26 mouse cellular contexts compared by ENCODE assay signal in the genomic region with DNA sequence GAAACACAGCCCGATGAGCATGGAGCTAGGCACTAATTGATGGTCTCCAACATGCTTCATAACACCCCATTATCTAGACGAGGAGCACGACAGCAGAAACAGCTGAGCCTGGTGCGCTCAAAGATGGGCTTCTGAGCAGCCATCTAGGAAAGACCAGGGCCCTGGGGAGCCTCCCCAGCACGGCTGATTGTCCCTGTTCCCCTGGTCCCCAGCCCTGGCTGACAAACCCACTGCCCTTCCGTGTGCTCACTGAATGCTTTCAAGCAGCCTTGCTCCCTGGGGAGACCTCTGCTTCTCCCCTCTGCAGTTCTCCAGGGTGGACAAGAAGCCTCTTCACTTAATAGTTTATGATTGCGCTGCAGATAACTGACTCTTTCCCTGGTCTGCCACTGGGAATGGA. TPM values are rescaled to one million over a fixed set of nuclear protein-coding genes. Genes with fewer than 3 reads are reported as not detected.
DNase-seq lines count a peak whose midpoint lies in the region; ATAC-seq and TF ChIP-seq lines count a peak whose summit lies in the region.
"Had no signal": no experiment of that assay in that cellular context is flagged by ENCODE, and none has a peak within 500 bp of the region (broad histone marks: within the 10 kb centered on the region; RNA-seq: fewer than 3 reads in every experiment).

No protein-coding gene starts in this region.

- DNase-seq in liver, embryonic 11.5 days (ENCODE audit: low spot score) = no peak
- DNase-seq in liver (no peak), MN1 (ENCODE audit: low spot score) (peak; percentile 49)
- peak; percentile 26 for DNase-seq in embryonic facial prominence, embryonic 14.5 days (ENCODE audit: low spot score)
- DNase-seq in right cerebral cortex, postnatal 4 days = no peak
- DNase-seq: adrenal gland, adult 8-10 months; B cell, adult 2 months; cerebellum, adult 2 months; cerebellum, postnatal 25 days; gastrocnemius, postnatal 25 days; heart, adult 18-20 months; heart, postnatal 4 days; kidney, adult 9 months; kidney, postnatal 10 days; lung, postnatal 4 days had no signal

- no peaks in the 10 kb centered on the region for H3K36me3 ChIP-seq in liver, embryonic 11.5 days (ENCODE audit: control insufficient read depth, insufficient read depth, low read length)
- no peaks in the 10 kb centered on the region for H3K36me3 ChIP-seq in embryonic facial prominence, embryonic 14.5 days (ENCODE audit: control insufficient read depth, insufficient read depth, low read length)
- H3K36me3 ChIP-seq: forebrain, embryonic 15.5 days; heart, embryonic 12.5 days; hindbrain, embryonic 15.5 days; midbrain, embryonic 12.5 days had no signal

- no peak overlapping the region for H3K4me2 ChIP-seq in liver, embryonic 11.5 days
- no peak overlapping the region for H3K4me2 ChIP-seq in embryonic facial prominence, embryonic 14.5 days (ENCODE audit: low read depth, low read length)
- H3K4me2 ChIP-seq: forebrain, embryonic 15.5 days; heart, embryonic 12.5 days; hindbrain, embryonic 15.5 days; midbrain, embryonic 12.5 days had no signal

- no peaks in the 10 kb centered on the region for H3K9me3 ChIP-seq in liver, embryonic 11.5 days (ENCODE audit: control insufficient read depth, low read length)
- no peaks in the 10 kb centered on the region for H3K9me3 ChIP-seq in embryonic facial prominence, embryonic 14.5 days (ENCODE audit: control insufficient read depth, low read length)
- H3K9me3 ChIP-seq: forebrain, embryonic 15.5 days; heart, embryonic 12.5 days; hindbrain, embryonic 15.5 days; megakaryocyte, embryonic 14.5 days; midbrain, embryonic 12.5 days had no signal

- no peak overlapping the region for H3K4me3 ChIP-seq in liver, embryonic 11.5 days (ENCODE audit: low read depth, low read length)
- no peak overlapping the region for H3K4me3 ChIP-seq in embryonic facial prominence, embryonic 14.5 days (ENCODE audit: low read depth, low read length)
- H3K4me3 ChIP-seq in olfactory bulb, adult 2 months (ENCODE audit: insufficient read depth, low read depth, low read length) = no peak overlapping the region
- H3K4me3 ChIP-seq: forebrain, embryonic 15.5 days; heart, embryonic 12.5 days; hindbrain, embryonic 15.5 days; megakaryocyte, embryonic 14.5 days; midbrain, embryonic 12.5 days; myocyte had no signal

- H3K27me3 ChIP-seq in liver, embryonic 11.5 days (replicated peaks; ENCODE audit: control insufficient read depth, insufficient read depth, low read length) = no peaks in the 10 kb centered on the region
- no peaks in the 10 kb centered on the region for H3K27me3 ChIP-seq in embryonic facial prominence, embryonic 14.5 days (replicated peaks; ENCODE audit: control insufficient read depth, insufficient read depth, low read length)
- H3K27me3 ChIP-seq: forebrain, embryonic 15.5 days; hindbrain, embryonic 15.5 days; midbrain, embryonic 12.5 days had no signal

- peaks cover 49% of the 10 kb centered on the region for H3K4me1 ChIP-seq in liver, embryonic 11.5 days (replicated peaks; ENCODE audit: control insufficient read depth, insufficient read depth, low read length)
- H3K4me1 ChIP-seq in embryonic facial prominence, embryonic 14.5 days (ENCODE audit: control insufficient read depth, insufficient read depth, low read length) = no peaks in the 10 kb centered on the region; the same call in 1 of the 2 replicates
- peaks cover 13% of the 10 kb centered on the region for H3K4me1 ChIP-seq in olfactory bulb, adult 2 months (ENCODE audit: control insufficient read depth, insufficient read depth, low read length)
- H3K4me1 ChIP-seq: forebrain, embryonic 15.5 days had no signal

- no peak for ATAC-seq in liver, embryonic 11.5 days (replicated peaks; ENCODE audit: low FRiP score)
- no peak for ATAC-seq in embryonic facial prominence, embryonic 14.5 days (ENCODE audit: low read depth)
- ATAC-seq: forebrain, embryonic 15.5 days; intestine, postnatal 0 days had no signal

- TF ChIP-seq POLR2A in olfactory bulb, adult 2 months (IDR thresholded peaks at IDR 0.05; ENCODE audit: insufficient read depth, low read depth, low read length) = no peak

- TF ChIP-seq CTCF in olfactory bulb, adult 2 months (IDR thresholded peaks at IDR 0.05; ENCODE audit: insufficient read depth, low read depth, low read length) = no peak

- WGBS in liver, embryonic 11.5 days = 56% methylated on average over 7 of the region's 7 CpGs
- WGBS in embryonic facial prominence, embryonic 14.5 days = 72% methylated on average over 7 of the region's 7 CpGs
- WGBS in olfactory bulb, adult 2 months = 37% methylated on average over 7 of the region's 7 CpGs

- H3K9ac ChIP-seq in liver, embryonic 11.5 days (ENCODE audit: low read depth, low read length) = peak overlapping the region; percentile 47
- H3K9ac ChIP-seq in embryonic facial prominence, embryonic 14.5 days (ENCODE audit: low read depth, low read length) = no peak overlapping the region
- H3K9ac ChIP-seq: forebrain, embryonic 15.5 days; heart, embryonic 12.5 days; hindbrain, embryonic 15.5 days; midbrain, embryonic 12.5 days had no signal

- 0 out of 2 replicates have a peak overlapping the region, but pooled peaks have one; percentile 22 for H3K27ac ChIP-seq in liver, embryonic 11.5 days (ENCODE audit: low read depth, low read length)
- H3K27ac ChIP-seq in embryonic facial prominence, embryonic 14.5 days (replicated peaks; ENCODE audit: low read depth, low read length) = no peak overlapping the region
- H3K27ac ChIP-seq in olfactory bulb, adult 2 months (ENCODE audit: insufficient read depth, low read depth, low read length) = 0 out of 2 replicates have a peak overlapping the region, but pooled peaks have one; percentile 16
- H3K27ac ChIP-seq: forebrain, embryonic 15.5 days; hindbrain, embryonic 15.5 days; midbrain, embryonic 12.5 days had no signal

RNA-seq across cellular contexts. Expression of a gene that starts 35.5 kb away (rescaled TPM):
- polyA plus RNA-seq in liver, embryonic 11.5 days (2014; fragmentation: Nextera tagmentation; extraction: Ambion mirVana) = 15.0 and 16.7 TPM in 2 replicates
- 0.46 and 0.79 TPM in 2 replicates for polyA plus RNA-seq in embryonic facial prominence, embryonic 14.5 days (2014; fragmentation: Nextera tagmentation; extraction: Ambion mirVana)
- not detected in 2 replicates for polyA plus RNA-seq in olfactory bulb, adult 2 months (2012; ENCODE audit: insufficient read depth, insufficient read length, low replicate concordance, missing spikeins)
- polyA plus RNA-seq: embryonic facial prominence, embryonic 11.5 days; forebrain, embryonic 15.5 days; hindbrain, embryonic 15.5 days; intestine, postnatal 0 days; midbrain, embryonic 12.5 days; midbrain, postnatal 0 days; testis, adult 2 months had no signal

Comparison
In these comparisons a context has a peak if more than half of its experiments do, and no peak if none do; other contexts are left out.
1. DNase-seq: peak in MN1 (single experiment) and embryonic facial prominence, embryonic 14.5 days (single experiment); none in liver, embryonic 11.5 days (single experiment), liver (single experiment) and right cerebral cortex, postnatal 4 days (single experiment).